Mouse (Mus musculus) lung, postnatal 4 days (tissue): ENCODE results near the gene Unc5a.

Source experiments
- DNase-seq, 2 experiments: peaks; one replicate each; pipeline ENCODE4 v3.0.0; 2021

The Unc5a gene

DNA sequence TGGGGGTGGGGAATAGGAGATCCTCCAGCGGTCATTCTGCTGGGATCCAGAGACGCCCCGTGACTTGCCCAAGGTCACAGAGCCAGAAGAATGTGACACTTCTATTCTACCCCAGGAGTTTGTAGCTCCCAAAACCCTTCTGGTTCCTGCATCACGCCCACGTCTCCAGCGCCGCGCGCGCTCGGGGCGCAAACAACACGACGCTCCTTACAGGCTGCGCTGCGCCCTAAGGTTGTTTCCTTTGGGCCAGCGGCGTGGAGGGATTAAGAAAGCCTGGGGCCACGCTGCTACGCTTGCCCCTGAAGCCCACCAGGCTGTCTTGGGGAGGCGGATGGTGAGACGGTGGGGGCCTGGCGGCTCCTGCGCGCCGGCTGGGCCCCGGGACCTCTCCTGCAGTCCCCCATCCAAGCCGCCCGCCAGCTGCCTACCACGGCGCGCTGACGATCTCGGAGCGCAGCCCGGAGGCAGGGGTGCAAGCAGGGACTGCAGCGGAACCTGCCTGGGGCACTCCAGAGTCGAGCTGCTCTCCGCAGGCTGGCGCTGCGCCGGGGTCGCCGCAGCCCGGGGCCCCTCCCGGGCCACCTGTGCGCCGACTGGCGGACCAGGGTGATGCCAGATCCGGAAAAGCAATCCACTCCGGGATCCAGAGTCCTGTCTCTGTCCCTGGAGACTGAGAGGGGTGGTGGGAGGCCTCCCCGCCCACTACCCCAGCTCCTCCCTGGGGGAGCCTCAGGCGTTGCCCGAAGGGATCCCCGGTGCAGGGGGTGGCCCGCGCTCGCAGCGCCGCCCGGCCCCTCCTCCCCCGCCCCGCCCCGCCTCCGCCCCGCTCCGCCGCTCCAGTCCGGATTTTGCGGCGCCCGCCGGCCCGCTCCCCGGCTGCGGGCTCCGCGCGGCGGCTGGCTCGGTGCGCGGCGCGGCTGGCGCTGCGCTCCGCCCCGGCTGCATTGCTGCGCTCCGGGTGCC is at the start of gene Unc5a:
TSS of gene Unc5a (plus strand) at position 881 of the 963 bp plus-strand sequence.
- DNase-seq, result peak; percentile 38 to 59

DNA sequence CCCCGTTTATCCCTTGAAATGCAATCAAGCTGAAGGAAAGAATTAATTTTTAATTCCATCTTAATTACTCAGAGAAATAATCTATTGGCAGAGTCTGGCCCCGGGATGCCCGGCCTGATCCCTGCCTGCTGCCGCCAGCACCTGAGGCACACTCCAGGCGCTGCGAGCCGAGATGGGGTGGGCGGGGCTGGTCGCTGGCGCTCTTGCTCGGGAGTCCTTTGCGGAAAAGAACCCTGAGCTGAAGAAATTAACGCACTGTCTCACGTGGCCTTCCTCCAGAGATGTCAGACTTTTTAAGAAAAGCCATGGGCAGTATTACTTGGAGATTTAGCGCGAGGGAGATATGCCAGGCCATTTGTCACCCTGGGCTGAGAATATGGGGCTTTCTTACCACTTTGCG is 37.2 kb upstream of the Unc5a start:
- DNase-seq, result no peak

- DNase-seq, result peak; percentile 7 to 29
These were observed 36.2 kb upstream of the Unc5a start for GRCm38 (mm10) chr13:54912894-54913621.

DNA sequence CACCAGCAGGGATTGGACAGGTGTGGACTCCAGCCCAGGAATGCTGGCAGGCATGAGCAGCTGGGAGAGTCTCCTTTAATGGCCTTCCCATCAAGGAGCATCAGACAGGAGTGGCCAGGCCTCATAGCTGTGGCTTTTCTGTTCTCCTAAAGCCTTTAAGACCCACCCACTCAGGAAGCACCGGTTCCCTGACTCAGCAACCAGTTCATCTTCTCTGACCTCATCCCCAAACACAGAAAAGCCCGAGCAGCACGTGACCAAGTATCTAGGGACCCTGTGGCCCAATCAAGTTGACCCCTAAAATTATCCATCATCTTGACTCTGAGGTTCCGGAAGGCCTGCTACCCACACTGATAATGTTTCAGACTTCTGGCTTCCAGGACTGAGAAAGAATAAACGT is 32.6 kb upstream of the Unc5a start:
- DNase-seq, result no peak

- no peak for DNase-seq
These were observed 30.3 kb upstream of the Unc5a start for GRCm38 (mm10) chr13:54918910-54919309.

GRCm38 (mm10) chr13:54919666-54920065 is 29.5 kb upstream of the Unc5a start:
- no peak for DNase-seq

GRCm38 (mm10) chr13:54921700-54922099 is 27.5 kb upstream of the Unc5a start:
- DNase-seq, result no peak

- no peak for DNase-seq
These were observed 25.5 kb upstream of the Unc5a start for GRCm38 (mm10) chr13:54923705-54924104.

DNA sequence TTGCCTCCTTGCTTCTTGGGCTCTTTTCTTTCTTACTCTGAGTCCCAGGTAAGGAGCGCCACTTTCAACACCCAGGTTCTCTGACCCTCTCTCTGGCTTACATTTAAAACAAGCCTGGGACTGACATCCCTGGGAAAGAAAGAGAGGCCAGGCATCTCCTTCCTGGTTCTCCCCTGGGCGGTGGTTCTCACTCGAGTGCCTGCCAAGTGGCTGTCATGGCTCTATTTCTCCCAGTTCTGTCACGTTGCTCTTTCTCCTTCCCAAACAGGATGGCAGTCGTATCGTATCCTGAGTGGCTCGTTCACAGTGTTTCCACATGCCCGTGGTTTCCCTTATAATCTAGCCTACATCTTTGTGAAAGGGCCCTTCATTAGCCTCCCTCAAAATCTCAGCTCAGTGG is 23.7 kb upstream of the Unc5a start:
- DNase-seq, result no peak

- DNase-seq, result peak; percentile 20 to 40
These were observed 22.6 kb upstream of the Unc5a start for GRCm38 (mm10) chr13:54926654-54927053.

DNA sequence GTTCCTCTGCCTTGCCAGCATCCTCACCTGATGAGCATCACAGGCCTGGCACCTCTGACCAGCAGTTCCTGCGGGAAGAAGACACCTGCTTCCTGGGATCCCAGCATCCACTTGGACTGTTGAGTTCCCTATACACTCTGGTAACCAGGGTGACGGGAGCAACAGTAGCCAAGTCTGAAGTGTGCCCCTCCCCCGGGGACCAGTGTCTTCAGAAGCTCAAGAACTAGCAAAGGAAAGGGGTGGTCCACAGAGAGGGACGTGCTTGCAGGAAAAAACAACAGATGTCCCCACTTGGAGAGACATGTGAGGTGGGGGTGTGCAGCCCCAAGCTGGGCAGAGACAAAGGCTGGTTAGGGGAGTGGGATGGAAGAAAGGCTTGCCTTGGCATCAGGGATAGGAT is 19.1 kb upstream of the Unc5a start:
- no peak for DNase-seq

GRCm38 (mm10) chr13:54934873-54935272 is 14.3 kb upstream of the Unc5a start:
- DNase-seq, result no peak

GRCm38 (mm10) chr13:54936173-54936572 is 13.0 kb upstream of the Unc5a start:
- DNase-seq, result no peak

DNA sequence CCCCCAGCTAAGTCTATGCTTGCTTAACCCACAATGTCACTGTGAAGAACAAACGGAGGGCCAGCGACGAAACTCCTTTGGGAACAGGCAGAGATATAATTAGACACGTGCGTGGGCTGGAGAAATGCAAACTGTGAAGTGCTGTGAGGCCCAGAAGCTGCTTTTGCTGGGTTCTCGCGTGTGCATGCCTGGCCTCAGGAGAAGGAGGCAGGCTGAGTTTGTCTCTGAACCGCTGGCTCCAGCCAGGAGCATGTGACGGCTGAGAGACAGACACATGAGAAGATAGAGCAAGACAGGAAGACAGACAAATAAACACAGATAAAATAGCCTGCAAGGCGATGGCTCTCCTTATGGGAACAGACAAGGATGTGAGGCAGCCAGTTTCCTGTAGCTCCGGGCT is 11.3 kb upstream of the Unc5a start:
- DNase-seq, result peak in 1 of 2 experiments; percentile 49

- DNase-seq, result no peak
These were observed 10.7 kb upstream of the Unc5a start for GRCm38 (mm10) chr13:54938493-54938892.

GRCm38 (mm10) chr13:54944411-54945157 is 4.6 kb upstream of the Unc5a start:
- no peak for DNase-seq

DNA sequence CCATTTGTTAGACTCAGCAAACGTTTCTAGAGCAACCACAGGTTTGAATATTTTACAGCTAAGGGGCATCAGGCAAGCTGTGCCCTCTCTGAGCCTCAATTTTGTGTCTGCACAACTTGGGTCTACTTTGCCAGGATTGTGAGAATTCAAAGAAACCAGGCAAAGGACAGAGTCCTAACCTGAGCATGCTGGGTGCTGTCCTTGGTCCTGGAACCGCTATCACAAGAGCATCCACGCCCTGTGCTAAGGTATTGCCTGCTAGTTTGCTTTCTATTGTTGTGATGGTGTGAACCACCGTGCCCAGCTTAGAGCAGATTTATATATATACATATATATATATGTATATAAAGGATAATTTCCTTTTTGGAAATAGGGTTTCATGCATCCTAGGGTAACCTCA is 3.9 kb upstream of the Unc5a start:
- DNase-seq, result peak in 1 of 2 experiments; percentile 45

DNA sequence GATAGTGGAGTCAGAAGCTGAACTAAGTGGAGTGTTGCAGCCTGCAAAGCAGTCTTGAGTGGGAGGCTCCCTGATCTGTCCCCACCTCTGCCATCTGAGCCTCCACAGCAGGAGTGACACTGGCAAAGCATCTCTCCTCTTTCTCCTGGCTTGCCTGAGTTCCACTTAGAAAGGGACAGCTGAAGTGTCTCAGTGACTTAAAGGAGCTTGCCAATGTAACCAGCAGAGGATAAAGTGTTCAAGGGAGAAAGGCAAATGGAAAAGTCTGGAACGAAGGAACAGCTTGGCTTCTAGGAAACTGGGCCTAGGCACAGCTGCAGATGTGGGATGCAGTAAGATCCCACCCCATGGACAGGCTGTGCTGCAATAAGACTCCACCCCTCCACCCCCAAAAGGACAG is 2.8 kb upstream of the Unc5a start:
- no peak for DNase-seq

DNA sequence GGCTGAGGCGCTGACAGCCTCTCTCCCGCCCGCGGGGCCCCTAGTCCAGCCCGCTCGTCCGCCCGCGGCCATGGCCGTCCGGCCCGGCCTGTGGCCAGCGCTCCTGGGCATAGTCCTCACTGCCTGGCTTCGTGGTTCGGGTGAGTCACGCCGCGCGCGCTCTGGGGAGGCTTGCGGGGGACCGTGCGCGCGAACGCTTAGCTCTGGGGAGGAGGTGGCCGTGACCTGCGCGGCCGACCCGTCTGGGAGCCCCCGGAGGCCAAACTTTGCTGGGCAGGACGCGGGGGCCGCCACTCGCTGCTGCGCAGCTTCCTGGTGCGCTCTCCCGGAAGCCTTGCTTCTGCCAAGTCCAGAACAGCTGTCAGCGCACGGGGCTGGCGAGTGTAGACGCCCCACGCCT is 381 bp downstream of the Unc5a start:
- peak; percentile 23 to 65 for DNase-seq

DNA sequence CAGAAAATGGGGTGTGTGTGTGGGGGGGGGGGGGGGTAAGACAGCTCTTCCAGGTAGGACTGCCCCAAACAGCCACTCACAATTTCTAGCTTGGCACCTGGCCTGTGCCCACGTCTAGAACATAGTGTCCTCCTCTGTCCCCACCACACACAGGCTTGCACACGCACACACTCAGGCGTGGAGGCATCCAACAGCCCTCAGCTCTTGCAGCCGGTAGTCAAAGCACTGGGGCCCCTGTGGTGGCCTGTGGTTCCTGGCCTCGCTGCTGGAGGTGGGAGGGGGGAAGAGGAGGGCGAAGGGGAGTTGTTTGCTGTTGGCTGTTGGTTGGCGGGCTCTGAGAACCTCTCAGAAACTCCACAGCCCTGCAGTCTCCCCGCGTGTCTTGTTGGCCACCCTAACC is 920 bp downstream of the Unc5a start:
- DNase-seq, result no peak

GRCm38 (mm10) chr13:54951166-54951565 is 2.0 kb downstream of the Unc5a start:
- DNase-seq, result no peak

GRCm38 (mm10) chr13:54954745-54955144 is 5.5 kb downstream of the Unc5a start:
- no peak for DNase-seq
